ENCODE assay signal across 23 mouse cellular contexts in genomic region chr19:43231711-43232110, GRCm38 (mm10).
DNase-seq lines count a peak whose midpoint lies in the region; ATAC-seq and TF ChIP-seq lines count a peak whose summit lies in the region.
"Had no signal": no experiment of that assay in that cellular context is flagged by ENCODE, and none has a peak within 500 bp of the region (broad histone marks: within the 10 kb centered on the region; RNA-seq: fewer than 3 reads in every experiment).

No protein-coding gene starts in this region.

- H3K27ac ChIP-seq in kidney, embryonic 15.5 days = 0 out of 2 replicates have a peak overlapping the region, but pooled peaks have one; percentile 4
- H3K27ac ChIP-seq in lung, embryonic 14.5 days (ENCODE audit: low read depth) = no peak overlapping the region
- no peak overlapping the region for H3K27ac ChIP-seq in embryonic facial prominence, embryonic 10.5 days (replicated peaks)
- H3K27ac ChIP-seq in embryonic facial prominence, embryonic 15.5 days (replicated peaks) = 0 out of 2 replicates have a peak overlapping the region, but pooled peaks have one; percentile 9
- H3K27ac ChIP-seq: embryonic facial prominence, embryonic 12.5 days; heart, embryonic 10.5 days; hindbrain, embryonic 12.5 days had no signal

- H3K4me2 ChIP-seq in kidney, embryonic 15.5 days = no peak overlapping the region
- no peak overlapping the region for H3K4me2 ChIP-seq in lung, embryonic 14.5 days
- no peak overlapping the region for H3K4me2 ChIP-seq in embryonic facial prominence, embryonic 15.5 days (replicated peaks)
- H3K4me2 ChIP-seq: embryonic facial prominence, embryonic 12.5 days; hindbrain, embryonic 12.5 days; intestine, embryonic 15.5 days had no signal

- no peak overlapping the region for H3K4me3 ChIP-seq in kidney, embryonic 15.5 days (replicated peaks)
- no peak overlapping the region for H3K4me3 ChIP-seq in lung, embryonic 14.5 days (ENCODE audit: low read depth, low read length)
- H3K4me3 ChIP-seq in embryonic facial prominence, embryonic 10.5 days = no peak overlapping the region
- no peak overlapping the region for H3K4me3 ChIP-seq in embryonic facial prominence, embryonic 15.5 days (replicated peaks)
- H3K4me3 ChIP-seq: embryonic facial prominence, embryonic 12.5 days; heart, embryonic 10.5 days; hindbrain, embryonic 12.5 days; intestine, embryonic 15.5 days had no signal

- 38% methylated on average over 3 of the region's 3 CpGs for WGBS in kidney, embryonic 15.5 days
- WGBS in lung, embryonic 14.5 days = 37% methylated on average over 3 of the region's 3 CpGs
- 59% methylated on average over 3 of the region's 3 CpGs for WGBS in embryonic facial prominence, embryonic 10.5 days
- 32% methylated on average over 3 of the region's 3 CpGs for WGBS in embryonic facial prominence, embryonic 15.5 days

- H3K27me3 ChIP-seq in kidney, embryonic 15.5 days = no peaks in the 10 kb centered on the region
- H3K27me3 ChIP-seq in lung, embryonic 14.5 days (ENCODE audit: insufficient read depth, low read length) = no peaks in the 10 kb centered on the region
- H3K27me3 ChIP-seq in embryonic facial prominence, embryonic 10.5 days (replicated peaks; ENCODE audit: low read depth, poor library complexity, severe bottlenecking) = no peaks in the 10 kb centered on the region
- H3K27me3 ChIP-seq in embryonic facial prominence, embryonic 15.5 days = no peaks in the 10 kb centered on the region
- H3K27me3 ChIP-seq: CH12.LX; embryonic facial prominence, embryonic 12.5 days; hindbrain, embryonic 12.5 days; intestine, embryonic 15.5 days had no signal

- H3K36me3 ChIP-seq in kidney, embryonic 15.5 days = no peaks in the 10 kb centered on the region
- no peaks in the 10 kb centered on the region for H3K36me3 ChIP-seq in lung, embryonic 14.5 days (ENCODE audit: insufficient read depth)
- no peaks in the 10 kb centered on the region for H3K36me3 ChIP-seq in embryonic facial prominence, embryonic 10.5 days (replicated peaks)
- H3K36me3 ChIP-seq in embryonic facial prominence, embryonic 15.5 days = no peaks in the 10 kb centered on the region
- H3K36me3 ChIP-seq: embryonic facial prominence, embryonic 12.5 days; heart, embryonic 10.5 days; hindbrain, embryonic 12.5 days; intestine, embryonic 15.5 days had no signal

- no peak overlapping the region for H3K9ac ChIP-seq in kidney, embryonic 15.5 days
- no peak overlapping the region for H3K9ac ChIP-seq in lung, embryonic 14.5 days
- H3K9ac ChIP-seq in embryonic facial prominence, embryonic 15.5 days = no peak overlapping the region
- H3K9ac ChIP-seq: embryonic facial prominence, embryonic 12.5 days; hindbrain, embryonic 12.5 days; intestine, embryonic 15.5 days had no signal

- H3K9me3 ChIP-seq in kidney, embryonic 15.5 days (replicated peaks) = no peaks in the 10 kb centered on the region
- no peaks in the 10 kb centered on the region for H3K9me3 ChIP-seq in lung, embryonic 14.5 days (ENCODE audit: low read depth, low read length)
- H3K9me3 ChIP-seq in embryonic facial prominence, embryonic 10.5 days = no peaks in the 10 kb centered on the region
- H3K9me3 ChIP-seq in embryonic facial prominence, embryonic 15.5 days (replicated peaks) = no peaks in the 10 kb centered on the region
- H3K9me3 ChIP-seq: embryonic facial prominence, embryonic 12.5 days; heart, embryonic 10.5 days; hindbrain, embryonic 12.5 days; intestine, embryonic 15.5 days had no signal

- H3K4me1 ChIP-seq in kidney, embryonic 15.5 days = no peaks in the 10 kb centered on the region
- H3K4me1 ChIP-seq in lung, embryonic 14.5 days (ENCODE audit: insufficient read depth) = 0 out of 2 replicates have a peak, but pooled peaks cover 3% of the 10 kb centered on the region
- H3K4me1 ChIP-seq in embryonic facial prominence, embryonic 10.5 days = no peaks in the 10 kb centered on the region
- H3K4me1 ChIP-seq in embryonic facial prominence, embryonic 15.5 days = 0 out of 2 replicates have a peak, but pooled peaks cover 9% of the 10 kb centered on the region
- H3K4me1 ChIP-seq: heart, embryonic 10.5 days; hindbrain, embryonic 12.5 days; intestine, embryonic 15.5 days had no signal

- no peak for TF ChIP-seq CTCF in lung, embryonic 14.5 days (IDR thresholded peaks at IDR 0.05; ENCODE audit: low read depth)

- DNase-seq in kidney, adult 9 months = no peak
- DNase-seq in lung, embryonic 14.5 days = peak; percentile 5
- DNase-seq in lung, postnatal 36 days = no peak
- DNase-seq in embryonic facial prominence, embryonic 10.5 days (ENCODE audit: low spot score) = peak; percentile 24
- DNase-seq in MN1 (ENCODE audit: low spot score) = no peak
- DNase-seq: adrenal gland, adult 2 months; adrenal gland, postnatal 36 days; cerebellum, adult 2 months; cerebellum, postnatal 10 days; gastrocnemius, postnatal 10 days; heart, adult 18-20 months; heart, postnatal 10 days; heart, postnatal 4 days had no signal

- ATAC-seq in kidney, embryonic 15.5 days (replicated peaks; ENCODE audit: low FRiP score) = no peak
- ATAC-seq in lung, embryonic 14.5 days (ENCODE audit: insufficient read depth) = no peak
- ATAC-seq in embryonic facial prominence, embryonic 15.5 days (ENCODE audit: insufficient number of reproducible peaks, low FRiP score, low TSS enrichment, low read depth) = no peak
- no peak for ATAC-seq in inflammation-experienced regulatory T-cells, adult 6 months
- ATAC-seq: forebrain, embryonic 16.5 days; hindbrain, embryonic 16.5 days; intestine, embryonic 15.5 days had no signal

Comparison
In these comparisons a context has a peak if more than half of its experiments do, and no peak if none do; other contexts are left out.
1. H3K27ac ChIP-seq: peak in kidney, embryonic 15.5 days (single experiment) and embryonic facial prominence, embryonic 15.5 days (single experiment); none in lung, embryonic 14.5 days (single experiment) and embryonic facial prominence, embryonic 10.5 days (single experiment).
2. DNase-seq: peak in lung, embryonic 14.5 days (single experiment) and embryonic facial prominence, embryonic 10.5 days (single experiment); none in kidney, adult 9 months (single experiment), lung, postnatal 36 days (single experiment) and MN1 (single experiment).